Mouse (Mus musculus) thymus, postnatal 10 days (tissue): Measurements from ENCODE around the gene Pdk2.

Source experiments
- DNase-seq, 2 experiments: peaks; one replicate each; pipeline ENCODE4 v3.0.0; 2021; ENCODE audit warnings: low spot score in 2 of 2

Pdk2 gene

DNA sequence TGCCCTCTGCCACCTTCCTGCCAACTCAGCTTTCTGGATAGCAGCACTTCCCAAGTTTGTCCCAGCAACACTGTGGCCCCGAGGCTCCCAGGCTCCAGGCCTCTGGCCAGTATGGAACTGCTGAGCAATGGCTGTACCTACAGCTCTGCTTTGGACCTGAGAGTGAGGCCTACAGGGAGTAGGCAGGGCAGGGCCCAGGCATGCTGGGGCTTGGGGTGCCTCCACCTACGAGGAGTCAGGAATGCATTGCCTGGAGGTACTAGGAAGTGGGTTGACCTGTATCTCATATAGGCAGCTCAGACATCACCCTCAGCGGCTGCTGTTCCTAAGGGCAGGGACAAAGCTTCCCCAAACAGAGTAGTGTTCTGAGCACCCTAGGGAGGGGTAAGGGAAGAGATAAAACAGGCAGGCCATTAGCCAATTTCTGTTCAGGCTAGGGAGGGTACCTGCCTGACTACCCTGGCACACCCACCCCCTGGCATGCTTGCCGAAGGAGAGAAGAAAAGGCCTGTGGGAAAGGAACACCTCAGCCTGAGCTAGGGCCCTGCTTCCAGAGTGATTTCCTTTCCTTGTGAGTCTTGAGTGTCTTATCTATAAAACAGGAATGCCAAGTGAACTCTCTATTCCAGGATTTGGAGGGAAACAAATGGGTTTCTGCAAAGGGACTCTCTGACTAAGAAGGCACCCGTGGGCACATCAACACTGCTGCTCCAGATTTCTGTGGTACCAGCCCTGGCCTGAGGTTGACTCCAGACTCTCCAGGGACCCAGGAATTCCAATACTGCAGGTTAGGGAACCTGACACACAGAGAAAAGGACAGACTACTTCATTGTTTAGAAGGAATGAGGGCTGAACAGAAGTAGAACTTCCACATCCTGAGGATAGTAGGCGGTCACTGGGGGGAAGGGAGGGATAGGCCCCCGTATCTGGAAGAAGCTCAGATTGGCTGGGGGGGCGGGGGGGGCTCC lies 29.3 kb upstream of the Pdk2 start:
- no peak for DNase-seq

DNA sequence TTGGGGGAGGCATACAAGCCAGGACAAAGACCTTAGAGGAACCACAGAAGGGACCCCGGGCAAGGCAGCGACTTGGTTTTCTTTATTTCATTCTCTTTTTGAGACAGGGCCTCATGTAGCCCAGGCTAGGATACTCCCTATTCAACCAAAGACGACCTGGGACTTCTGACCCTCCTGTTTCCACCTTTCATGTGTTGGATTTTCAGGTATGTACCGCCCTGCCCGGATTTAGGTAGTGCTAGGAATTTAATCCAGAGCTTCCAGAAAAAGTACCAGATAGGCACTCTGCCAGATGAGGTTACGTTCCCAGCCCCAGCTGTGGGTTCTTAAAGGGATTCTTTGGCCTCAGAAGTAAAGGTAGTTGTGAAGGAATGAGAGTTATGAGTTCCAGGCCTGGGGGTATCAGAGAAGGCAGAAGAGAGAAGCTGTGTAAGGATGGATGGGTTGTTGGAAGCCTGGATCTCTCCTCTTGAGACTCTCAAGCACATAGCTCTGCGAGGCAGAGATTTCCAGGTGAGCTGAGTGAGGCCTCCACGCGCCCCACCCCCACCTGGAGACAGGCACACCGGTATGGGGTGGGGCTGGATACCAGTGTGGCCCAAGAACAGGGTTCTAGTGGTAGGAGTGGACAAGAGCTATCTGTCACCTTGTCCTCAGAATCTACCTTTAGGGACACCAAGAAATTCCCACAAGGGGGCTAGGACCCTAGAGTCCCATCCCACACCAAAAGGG lies 28.2 kb upstream of the Pdk2 start:
- no peak for DNase-seq

DNA sequence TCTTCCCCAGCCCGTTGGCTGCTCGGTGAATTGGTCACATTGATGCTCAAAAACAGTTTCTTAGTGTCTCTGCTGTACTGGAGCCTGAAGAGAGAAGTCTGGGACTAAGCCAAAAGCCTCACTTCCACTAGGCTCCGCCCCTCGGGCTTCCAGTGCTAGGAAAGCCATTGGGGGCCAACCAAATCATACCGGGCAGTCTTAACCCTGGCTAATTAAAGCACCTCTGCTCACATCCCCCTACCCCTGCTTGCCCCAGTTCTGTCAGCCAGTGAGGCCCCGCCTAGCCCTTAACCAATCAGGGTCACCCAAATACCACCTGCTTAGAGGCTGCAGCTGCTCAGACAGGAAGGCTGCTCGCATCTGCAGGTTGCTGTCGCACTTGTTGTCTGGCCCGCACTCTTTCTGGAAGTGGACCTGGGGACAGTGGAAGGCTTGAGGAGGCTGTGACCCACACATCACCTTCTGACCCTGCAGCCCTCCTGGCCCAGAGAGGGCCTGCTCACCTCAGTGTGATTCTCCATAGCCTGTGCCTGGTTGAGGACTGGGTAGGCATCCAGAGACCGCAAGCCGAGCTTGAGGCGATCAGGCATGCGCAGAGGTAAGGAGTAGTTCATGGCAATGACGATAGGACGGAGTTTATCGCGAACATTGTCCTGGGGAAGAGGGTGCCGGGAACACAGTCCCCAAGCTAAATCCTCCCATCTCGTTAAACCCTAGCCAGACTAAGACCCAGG lies 15.8 kb upstream of the Pdk2 start:
- peak; percentile 59 to 63 for DNase-seq

DNA sequence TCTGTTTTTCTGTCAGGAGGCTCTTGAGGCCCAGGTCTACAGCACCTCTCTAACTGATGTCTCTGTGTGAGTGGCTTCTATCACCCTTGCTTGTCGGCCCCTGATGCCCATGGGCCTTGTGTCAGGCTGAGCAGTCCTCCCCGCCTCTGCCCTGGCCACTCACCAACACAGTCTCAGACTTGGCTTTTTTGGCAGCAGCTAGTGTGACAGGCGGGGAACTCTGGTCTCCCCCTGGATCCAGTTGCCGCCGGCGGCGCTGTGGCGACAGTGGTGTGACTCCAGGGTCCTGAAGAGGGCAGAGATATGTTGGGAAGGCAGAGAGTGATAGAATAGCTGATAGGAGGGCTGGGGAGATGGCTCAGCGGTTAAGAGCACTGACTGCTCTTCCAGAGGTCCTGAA lies 11.9 kb upstream of the Pdk2 start:
- no peak for DNase-seq

DNA sequence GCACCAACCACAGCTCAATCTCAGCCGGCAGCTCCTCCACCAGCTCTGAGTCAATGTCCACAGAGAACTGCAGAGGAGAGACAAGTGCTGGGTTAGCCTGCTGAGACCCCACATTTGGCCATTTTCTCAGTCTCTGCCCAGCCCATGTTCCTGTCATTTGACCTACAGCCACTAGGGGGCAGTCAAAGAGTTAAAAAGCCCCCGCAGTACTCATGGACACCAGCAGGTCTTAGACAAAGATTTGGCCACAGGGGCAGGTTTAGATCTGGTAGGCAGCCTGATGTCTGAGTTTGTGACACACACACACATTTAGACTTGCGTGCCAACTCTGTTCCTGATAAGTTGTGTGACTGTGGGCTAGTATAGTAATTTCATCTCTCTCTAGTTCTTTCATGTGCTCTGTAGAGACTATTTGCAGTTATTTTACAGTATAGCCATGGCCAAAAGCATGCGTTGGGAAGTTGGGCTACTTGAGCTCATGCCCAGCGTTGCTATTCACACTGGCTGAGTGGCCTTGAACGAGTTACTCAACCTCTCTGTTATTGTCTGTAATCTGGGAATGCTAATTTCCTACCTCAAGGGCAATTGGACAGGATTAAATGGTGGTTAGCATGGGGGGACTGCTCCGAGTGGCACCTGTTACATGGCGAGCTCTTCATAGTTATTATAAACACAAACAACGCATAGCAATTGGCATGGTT lies 6.0 kb upstream of the Pdk2 start:
- DNase-seq: peak; percentile 17 to 56

DNA sequence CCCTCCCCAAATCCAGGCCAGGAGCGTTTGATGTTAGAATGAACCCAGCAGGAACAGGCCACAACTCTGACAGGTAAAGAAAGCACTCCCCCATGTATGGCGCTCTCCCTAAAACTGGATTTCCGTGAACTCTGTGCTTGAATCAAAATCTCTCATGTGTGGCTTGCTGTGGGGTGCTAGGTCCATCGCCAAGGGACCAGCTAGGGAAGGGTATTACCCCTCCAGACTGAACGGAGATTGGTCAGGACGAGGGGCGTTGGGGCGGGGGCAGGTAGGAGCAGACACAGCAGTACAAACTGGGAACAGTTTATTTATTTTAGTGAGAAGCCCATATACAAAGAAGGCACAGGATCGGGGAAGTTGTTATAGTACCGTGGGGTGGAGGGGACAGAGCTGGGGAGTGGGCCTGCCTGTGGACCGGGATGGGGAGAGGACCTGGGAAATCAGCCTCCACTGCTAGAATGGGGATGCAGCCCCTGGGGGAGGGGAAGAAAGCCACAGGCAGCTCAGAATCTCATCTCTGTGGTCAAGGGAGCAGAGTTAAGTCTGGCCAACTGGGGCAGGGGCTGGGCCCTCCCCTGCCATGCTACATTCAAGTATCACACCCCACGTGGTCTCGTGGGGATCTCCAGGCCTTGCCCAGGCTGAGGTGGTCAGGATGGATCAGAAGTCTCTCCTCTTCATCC lies 3.2 kb upstream of the Pdk2 start:
- no peak for DNase-seq

DNA sequence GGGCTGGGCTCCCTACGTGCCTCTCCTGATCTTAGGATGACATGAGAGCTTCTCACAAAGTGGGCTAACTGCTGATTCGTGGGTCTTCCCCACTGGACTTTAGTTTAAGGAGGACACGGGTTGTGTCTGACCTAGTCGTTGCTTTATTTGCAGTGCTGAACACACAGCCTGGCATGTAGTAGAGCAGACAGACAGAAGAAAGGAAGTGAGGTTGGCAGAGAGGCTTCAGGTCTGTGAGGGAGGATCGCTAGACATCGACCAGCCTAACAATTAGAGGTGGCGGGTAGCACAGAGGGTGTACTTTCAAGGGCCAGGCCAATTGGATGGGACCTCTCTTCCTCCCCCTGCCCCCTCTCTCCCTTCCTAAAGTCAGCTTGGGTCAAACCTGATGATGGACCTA lies 2.5 kb upstream of the Pdk2 start:
- DNase-seq: no peak

DNA sequence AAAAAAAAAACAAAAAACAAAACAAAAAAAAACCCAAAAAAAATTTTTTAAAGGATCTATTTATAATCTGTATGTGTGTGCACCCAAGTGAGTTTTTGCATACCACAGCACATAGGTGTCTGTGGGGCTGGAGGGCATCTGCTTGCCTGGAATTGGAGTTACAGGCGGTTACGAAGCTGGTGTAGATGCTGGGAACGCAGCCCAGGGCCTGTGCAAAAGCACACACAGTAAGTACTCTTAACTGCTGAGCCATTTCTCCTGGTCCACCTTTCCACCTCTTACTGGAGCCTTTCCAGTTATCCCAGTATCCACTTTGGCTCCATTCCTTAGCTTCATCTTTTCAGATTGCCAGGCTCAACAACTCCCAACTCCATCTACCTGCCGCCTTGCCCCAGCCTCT lies 1.9 kb upstream of the Pdk2 start:
- DNase-seq: no peak

DNA sequence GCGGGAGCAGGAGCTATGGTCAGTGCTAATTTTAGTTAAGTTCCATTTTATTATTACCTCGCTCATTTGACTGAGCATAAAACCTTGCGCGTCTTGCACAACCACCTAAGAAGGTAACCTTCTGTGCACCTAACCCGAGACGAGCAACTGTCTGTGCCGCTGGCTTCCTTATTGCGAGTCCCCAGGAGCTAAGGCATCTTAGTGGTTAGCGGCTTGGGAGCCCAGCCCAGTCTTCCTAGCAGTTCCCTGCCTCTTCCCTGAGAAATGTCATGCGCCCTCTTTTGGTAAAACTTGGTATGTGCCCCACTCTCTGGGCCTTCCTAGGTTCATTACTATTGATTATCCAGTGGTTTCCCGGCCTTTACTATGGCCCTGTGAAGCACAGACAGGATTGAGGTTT lies 942 bp upstream of the Pdk2 start:
- peak; percentile 26 to 65 for DNase-seq

DNA sequence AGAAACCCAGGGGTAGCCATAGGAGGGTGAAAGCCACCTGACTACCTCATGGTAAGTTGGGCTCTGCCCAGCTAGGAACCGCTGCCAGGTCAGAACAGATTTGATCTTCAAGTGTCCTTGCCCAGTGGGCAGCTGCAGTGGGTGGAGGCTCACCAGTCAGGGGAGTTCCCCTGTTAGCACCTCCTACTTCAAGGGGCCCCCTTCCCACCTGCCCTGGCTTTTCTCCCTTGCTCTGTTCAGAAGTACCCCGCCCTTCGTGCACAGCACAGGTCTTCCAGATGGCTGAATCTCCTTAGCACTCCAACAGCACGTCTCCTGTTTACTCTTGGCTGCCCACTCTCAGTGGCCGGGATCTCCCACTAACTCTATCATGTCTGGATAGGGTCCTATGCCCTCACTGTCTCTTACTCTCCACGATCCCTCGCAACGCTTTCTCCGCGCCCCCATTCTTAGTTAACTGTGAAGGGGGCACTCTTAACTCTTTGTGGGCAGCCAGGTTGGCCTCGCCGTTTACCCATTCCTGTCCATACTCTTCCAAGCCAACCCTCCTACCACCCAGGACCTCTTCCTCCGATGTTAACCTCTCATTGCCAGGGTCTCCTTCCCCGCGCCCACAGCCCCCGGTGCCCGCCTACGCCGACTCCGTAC lies 539 bp downstream of the Pdk2 start:
- peak; percentile 17 to 28 for DNase-seq

DNA sequence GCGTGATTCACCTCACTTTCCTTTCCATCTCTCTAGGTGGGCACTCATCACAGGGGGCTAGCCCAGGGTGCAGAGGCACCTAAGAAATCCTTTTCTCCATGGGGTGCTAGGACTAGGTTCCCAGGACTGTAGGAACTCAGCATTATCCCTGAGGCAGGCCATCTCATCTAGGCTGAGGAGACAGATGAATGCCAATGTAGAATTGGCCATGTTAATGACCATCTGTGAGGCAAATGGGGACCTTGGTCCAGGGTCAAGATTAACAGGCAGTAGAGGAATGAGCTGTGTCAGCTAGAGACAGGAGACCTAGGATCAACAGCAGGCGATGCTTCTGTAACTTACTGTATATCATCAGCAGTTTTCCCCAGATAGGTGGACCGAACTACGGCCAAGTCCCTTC lies 1.4 kb downstream of the Pdk2 start:
- DNase-seq: no peak

DNA sequence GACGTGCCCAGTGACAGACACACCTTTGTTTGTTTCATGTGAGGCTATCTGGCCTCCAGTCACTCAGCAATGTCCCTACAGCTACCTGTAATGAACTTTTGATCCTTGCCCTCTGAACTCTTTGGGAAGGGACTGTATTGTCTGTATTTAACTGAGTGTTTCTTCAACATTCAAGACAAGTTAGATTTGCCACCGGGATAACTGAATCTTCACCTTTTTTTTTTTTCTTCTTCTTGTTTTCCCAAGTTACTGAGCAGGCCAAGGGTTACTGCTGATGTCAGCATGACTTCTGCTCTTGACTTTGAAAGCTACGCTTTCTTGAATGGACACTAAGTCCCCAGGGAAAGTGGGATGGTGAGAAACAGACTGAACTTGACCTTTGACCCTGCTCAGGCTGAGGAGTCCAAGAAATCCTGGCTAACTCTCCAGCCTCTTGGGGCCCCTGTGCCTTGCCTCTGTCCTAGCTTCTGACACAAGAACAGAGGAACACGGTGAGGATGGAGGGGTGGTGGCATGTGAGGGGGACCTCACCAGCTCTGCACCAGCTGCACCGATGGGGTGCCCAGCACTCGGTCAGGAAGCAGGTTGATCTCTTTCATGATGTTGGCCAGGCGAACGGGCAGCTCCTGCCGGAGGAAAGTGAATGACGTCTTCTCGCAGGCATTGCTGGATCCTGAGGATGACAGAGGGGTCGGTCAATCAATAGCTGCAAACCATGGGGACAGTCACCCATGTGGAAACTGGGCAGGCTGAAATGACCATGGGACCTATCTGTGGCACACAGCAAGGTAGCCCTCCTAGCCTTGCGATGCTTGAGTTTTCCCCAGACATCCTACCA lies 2.1 kb downstream of the Pdk2 start:
- no peak for DNase-seq

DNA sequence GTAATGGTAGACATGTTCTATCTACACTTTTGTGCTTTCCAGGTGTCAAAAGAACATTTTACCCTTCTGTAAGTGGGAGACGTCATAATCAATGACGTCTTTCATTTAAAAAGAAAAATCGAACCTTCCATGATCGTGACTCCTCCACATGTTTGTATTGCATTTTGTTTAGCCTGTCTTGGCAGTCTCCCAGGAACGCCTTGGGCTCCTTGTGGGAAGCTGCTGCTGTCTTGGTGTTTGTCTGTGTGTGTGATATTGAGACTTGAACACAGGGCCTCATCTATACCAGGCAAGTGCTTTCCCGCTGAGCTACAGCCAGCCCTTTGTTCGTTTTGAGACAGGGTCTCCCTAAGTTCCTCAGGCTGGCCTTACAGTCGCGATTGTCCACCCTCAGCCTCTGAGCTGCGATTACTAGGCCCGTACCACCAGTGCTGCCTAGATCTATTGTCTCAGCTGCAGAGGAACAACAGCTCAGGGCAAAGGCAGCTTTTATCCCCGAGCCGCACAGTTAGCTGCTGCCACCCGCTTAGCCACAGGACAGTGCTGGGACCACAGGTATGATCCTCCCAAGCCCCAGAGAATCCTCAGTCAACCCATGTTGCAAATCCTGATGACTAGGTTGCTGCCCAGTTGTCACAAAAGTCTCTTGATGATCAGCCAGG lies 2.9 kb downstream of the Pdk2 start:
- no peak for DNase-seq

DNA sequence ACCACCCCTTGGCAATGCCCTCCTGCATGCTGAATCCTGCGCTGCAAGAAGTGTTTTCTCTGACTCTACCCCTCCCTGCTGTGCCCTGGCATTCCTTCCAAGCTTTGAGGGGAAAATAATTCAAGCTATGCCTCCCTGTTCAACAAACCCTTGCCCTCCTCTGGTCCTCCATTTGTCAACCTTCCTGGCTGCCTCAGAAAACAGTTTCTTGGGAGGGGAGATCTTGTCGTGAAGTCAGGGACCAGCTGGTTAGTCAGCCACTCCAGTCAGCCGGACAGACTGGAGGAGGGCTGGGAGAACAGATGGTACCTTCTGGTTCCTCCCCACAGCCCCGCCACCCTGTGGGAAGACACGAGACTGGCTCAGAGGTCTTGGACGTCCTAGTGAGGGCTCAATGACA lies 3.8 kb downstream of the Pdk2 start:
- no peak for DNase-seq

DNA sequence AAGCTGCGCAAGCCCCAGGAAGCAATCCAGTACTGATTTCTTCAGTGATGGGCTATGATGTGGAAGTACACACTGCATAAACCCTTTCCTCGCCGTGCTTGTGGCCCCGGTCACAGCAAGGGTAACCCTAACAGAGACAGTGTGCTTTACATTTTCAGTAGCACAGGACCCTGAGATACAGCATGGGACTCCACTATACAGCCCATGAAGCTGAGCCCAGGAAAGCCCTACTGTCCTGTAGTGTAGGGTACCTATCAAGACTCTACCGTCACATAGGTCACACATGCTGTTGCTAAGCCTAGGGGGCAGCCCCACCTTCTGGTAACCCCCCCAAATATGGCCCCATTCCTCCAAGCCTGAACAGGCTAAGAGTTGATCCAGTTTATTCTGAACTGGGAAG lies 4.6 kb downstream of the Pdk2 start:
- DNase-seq: no peak

DNA sequence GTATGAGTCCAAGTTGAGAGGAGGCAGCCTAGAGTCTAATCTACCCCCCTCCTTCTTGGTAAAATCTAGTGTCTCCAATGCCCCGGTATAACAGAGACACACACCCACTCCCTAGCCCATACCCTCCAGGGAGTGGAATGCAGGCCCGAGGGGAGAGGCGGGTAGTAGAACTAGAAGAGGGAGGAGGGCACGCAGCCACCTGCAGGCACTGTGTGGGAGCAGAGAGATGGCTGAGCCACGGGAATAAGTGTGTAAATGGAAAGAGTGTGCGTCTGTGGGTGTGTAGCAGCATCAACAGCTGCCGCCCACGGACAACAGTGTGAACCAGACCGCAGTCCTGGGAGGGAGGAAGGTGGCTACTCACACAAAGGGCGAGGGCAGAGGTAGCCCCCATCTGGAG lies 6.3 kb downstream of the Pdk2 start:
- DNase-seq: no peak

DNA sequence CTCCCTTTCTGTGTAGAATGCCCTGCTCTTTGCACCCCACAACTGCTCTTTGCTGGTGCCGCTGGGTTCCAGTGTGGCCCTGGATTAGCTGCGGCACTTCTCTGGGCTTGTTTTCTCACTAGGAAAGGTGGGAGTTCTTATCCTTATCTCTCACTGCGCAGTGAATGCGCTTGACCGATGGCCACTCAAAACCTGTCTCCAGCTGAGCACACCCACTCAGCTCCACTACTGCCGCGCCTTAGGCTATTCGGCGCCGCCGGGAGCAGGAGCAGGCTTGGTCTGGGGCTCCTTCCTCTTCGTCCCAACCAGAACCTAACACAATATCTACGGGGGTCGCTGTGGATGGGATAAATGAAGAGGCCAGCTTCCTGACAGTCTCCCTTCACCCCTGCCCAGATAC lies 7.5 kb downstream of the Pdk2 start:
- no peak for DNase-seq

DNA sequence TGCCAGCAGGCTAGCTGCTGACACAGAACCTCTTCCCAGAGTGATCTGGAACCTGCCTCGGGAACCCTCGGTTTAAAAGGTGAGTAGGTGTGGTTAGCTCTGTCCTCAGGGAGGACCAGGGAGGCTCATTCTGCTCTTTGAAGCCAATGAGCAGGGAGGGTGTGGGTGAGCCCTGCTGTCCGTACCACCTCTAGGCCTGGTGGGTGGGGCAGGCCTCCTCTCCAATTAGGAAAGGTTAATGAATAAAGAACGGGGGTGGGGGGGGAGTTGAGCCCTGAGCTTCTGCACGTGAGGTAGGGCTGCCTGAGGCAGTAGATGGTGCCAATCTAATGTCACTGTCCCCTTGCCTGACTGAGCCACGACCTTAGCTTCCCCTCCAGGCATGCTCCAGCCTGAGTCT lies 8.2 kb downstream of the Pdk2 start:
- no peak for DNase-seq

DNA sequence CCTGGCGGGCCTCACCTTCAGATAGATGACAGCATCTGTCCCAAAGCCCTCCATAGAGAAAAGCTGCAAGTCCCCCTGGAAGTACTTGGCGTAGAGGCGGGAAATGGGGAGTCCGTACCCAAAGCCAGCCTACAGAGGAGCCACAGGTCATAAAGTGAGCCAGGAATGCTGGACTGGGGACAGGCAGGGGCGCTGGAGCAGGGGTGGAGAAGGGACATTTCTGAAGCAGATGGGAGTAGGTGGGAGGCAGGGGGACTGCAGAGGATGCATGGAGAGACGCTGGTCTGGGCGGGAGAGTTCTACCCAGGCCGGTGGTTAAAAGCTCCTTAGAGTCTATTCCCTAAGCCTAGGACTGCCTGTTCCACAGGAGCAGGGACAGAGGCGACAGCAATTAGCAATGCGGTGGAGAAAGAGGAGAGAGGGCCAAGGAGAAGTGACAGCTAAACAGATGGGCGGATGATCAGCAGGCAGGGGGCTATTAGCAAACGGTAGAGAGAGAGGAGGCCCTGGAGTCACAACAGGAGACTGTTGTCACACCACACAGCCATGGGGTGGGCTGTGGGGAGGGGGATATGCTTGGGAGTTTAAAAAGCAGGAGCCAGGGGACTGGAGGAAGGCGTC lies 13.2 kb downstream of the Pdk2 start:
- no peak for DNase-seq
